Mouse (Mus musculus) liver, adult (tissue): ENCODE data around the gene 1600002K03Rik.

Experiments
- GATA4 ChIP-seq: IDR thresholded peaks from 2 replicates; pipeline ENCODE4 v1.6.1; 2014; ENCODE audit warnings: mild to moderate bottlenecking, low read length; ENCODE audit not compliant: insufficient replicate concordance

The 1600002K03Rik gene

DNA sequence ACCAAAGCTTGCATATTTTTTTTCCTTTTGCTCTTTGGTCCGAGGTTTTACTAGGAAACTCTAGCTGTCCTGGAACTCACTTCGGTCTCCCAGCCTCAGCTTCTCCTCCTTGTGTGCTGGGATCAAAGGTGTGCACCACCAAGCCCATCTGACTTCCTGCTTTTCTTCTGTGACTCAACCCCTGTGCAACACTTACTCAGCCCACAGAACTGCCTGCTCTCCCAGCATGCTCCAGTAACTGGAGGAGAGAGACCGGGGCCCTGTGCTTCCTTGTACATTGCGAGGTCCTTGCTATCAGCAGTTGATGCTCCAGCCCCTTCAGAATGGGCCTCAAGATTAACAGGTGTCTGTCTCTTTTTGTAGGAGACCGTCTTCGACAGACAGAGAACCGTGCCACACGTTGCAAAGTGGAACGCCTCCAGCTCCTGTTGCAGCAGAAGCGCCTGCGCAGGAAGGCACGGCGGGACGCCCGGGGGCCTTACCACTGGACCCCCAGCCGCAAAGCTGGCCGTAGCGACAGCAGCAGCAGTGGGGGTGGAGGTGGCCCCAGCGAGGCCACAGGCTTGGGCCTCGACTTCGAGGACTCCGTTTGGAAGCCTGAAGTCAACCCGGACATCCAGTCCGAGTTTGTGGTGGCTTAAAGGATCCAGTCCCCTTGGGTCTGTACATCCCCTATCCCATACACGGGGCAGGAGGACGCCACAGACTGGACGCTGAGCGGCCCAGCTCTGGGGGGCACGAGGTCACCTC, 16.6 kb upstream of the 1600002K03Rik start:
- TF ChIP-seq GATA4 = no peak

GRCm38 (mm10) chr10:80156752-80157053, 16.0 kb upstream of the 1600002K03Rik start:
- no peak for TF ChIP-seq GATA4

DNA sequence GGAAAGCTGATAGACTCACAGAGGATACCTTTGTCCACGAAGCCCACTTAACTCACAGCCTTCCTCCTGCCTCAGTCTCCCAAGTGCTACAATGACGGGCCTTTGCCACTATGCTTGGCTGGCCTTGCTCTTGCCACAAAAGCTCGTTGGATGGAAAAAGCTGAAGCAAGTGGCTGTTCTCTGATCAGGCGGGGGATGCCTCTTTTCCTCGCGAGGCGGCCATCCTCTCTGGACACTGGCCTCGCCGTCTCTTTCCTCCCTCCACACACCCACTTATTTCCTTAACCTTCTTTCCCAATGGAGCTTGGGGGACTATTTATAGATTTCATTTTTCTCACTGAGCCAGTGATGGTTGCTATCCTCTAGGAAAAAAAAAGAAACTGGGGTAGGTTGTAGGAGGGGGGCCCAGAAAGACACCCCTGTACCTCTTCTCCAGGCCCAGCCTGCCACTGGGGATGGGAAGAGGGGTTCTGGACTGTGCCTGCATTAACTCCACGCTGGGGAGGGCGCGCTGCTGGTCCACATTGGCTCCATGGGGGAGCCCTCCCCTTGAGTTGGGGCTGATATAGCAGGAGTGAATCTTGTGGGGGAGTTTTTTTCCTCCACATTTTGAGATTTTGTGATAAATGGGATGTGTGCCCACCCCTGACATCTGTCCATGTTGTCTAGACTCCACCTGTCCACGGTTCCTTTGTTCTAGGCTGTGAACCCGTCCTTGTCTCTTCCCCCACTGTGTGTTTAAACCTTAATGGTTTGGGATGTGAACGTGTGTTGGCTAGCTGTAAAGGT, 15.4 kb upstream of the 1600002K03Rik start:
- no peak for TF ChIP-seq GATA4

- TF ChIP-seq GATA4 = no peak
Observed at GRCm38 (mm10) chr10:80158307-80158986, 14.3 kb upstream of the 1600002K03Rik start.

DNA sequence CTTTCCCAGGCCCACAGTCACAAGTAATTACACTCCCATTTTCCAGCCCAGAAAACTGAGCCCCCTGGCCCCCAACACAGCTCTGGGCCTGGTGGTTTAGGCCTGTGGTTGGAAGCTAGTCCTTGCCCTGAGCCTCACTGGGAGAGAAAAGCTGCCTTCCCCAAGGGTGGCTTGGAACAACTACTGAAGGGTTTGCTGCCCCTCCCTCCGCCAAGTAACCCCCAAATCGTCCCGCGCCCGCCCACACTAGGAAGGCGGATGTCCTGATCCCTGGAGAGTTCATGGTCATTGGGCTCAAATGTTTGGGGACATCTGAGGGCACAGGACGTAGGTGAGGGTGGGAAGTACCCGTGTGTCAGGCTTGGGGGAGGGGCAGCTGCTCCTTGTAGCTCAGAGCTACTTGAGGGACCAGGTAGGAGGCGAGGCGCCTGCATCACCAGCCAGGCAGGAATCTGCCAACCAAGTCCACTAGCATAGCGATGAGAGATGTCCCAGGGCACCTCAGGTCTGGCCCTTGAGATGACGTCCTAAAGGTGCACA, 13.7 kb upstream of the 1600002K03Rik start:
- TF ChIP-seq GATA4 = no peak

DNA sequence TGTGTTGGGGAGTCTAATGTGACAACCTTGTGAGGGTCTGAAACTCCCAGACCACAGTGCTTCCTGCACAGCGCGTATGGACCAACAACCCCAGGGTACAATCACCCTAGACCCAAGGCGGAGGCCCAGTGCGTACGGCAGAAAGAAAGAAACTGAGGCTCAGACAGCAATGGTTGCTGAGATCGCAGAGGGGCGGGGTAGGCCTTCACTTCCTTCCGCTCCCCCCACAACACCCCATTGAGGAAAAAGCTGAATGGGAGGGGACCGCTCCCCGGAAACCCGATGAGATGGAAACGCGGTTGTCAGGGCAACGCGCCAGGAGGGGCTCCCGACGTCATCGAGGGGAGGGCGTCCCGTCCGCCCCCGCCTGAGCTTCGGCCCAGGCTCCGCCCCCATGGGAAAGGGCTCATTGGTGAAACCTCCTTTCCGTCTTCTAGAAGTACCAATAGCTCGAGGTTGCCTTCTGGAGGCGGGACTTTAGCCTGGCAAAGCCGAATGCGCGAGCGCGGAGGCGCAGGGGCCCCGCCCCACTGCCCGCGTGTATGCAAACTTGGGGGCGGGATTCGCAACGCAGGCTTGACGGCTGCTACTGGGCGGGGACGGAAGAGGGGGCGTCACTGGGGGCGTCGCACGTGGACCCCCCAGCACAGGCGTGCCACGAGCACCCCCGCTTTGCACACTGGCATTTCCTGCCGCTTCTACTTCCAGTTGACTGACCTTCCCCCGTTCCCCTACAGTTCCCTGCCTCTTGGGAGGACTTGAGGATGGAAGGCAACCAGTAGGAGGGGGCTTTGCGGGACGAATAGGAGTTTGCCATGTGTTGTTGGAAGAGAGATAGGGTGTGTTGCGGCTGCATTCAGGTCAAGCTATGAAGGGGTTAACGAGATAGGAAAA, 12.9 kb upstream of the 1600002K03Rik start:
- TF ChIP-seq GATA4 = peak; percentile 37; the same call in 1 of the 2 replicates

DNA sequence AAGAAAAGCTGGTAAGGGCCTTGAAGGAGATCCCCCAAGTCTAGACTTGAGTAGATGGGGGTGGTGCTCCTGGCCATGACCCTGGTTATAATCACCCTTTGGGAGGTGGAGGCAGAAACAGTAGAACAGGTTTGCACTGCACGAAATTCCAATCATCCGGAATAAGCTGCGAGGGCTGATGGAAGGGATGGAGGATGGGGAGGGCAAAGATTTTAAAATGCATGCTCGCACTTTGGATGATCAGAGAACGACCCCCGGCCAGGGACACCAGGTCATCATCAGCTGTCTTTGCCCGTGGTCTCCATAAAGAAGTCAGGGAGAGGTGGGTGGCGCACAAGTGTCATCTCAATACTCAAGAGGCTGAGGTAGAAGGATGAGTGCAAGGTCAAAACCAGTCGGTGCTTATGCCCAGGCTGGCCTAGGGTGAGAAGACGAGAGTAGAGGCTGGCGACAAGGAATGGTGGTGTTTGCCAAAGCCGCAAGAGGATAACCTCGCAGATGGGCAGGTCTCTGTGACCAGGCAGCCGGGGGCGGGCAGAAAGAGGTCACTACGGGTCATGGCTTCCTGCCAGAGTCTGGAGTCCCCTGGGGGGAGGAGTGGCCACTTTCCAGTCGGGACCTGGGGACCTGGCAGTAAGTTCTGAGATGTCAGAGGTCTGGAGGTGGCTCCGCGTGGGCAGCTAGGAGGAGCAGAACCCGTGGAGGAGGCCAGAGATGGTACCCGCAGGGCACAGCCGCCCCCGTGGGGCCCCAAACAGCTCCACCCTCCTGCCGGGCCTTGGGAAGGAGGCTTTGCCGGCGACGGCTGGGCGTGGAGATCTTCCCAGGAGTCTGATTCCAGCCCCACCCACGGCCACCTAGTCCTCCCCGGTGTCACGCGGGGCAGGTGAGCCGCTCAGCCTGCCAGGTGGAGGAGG, 12.0 kb upstream of the 1600002K03Rik start:
- TF ChIP-seq GATA4 = no peak

GRCm38 (mm10) chr10:80161522-80162242, 11.1 kb upstream of the 1600002K03Rik start:
- TF ChIP-seq GATA4 = no peak

- TF ChIP-seq GATA4 = no peak
Observed at GRCm38 (mm10) chr10:80162243-80162608, 10.5 kb upstream of the 1600002K03Rik start.

GRCm38 (mm10) chr10:80162716-80163299, 9.9 kb upstream of the 1600002K03Rik start:
- no peak for TF ChIP-seq GATA4

DNA sequence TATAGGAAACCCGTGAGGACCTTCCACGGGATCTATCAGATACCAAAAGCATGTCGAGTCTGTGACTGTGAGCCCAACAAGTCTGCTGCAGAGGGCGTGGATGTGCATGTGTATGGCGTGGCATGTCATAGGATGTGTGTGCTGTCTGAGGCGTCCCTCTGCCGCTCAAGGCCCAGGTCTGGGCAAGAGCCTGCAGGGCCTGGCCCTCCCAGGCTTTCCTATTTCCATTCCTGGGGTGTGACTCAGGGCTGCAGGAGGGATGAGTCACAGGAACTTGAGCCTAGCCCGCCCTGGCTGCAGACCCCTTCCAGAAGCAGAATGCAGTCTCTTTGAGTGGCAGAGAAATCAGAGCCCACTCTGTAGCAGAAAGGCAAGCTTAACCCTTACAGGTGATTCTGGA, 9.0 kb upstream of the 1600002K03Rik start:
- TF ChIP-seq GATA4 = no peak

DNA sequence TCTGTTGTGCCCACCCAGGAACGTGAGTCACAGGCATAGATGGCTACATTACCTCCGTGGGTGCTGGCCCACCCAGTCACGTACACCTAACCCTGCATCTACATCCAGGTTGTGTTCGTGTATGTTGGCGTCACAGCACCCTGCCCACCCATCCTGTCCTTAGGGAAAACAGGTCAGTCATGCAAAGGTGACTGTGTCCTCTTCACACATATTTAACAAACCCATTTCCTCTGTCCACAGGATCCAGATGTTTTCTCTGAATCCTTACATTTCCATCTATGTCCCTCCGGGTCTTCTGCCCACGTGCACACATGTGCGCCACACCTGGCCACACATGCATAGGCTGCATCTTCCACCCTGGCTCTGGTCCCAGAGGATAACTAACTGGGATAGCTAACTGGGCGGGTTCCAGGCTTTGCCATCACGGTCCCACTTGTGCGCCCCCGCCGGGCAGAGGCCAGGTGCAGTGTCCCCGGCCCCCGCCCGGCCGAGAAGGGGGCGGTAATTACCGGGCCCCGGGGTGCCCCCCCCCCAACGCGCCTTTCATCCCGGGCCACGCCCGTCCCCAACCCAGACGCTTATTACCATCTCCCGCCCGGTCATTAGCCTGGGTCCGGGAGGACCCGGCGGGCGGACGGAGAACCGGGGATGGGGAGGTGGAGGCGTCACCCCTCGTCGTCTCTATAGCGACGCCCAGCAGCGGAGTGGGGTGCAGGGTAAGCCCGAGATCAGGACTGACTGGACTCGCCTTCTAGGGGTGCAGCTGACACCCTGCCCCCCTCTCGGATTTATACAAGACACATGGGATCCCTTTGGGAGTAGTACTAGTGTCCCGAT, 8.4 kb upstream of the 1600002K03Rik start:
- TF ChIP-seq GATA4 = no peak
